Mouse (Mus musculus): Measurements from ENCODE around the gene Zc3h6.

The Zc3h6 gene

GRCm38 (mm10) chr2:128966641-128967580, at the start of gene Zc3h6:
Gene Zc3h6, plus strand, starts transcription at chr2:128967402.
- DNase-seq: peak; percentile 99 to 100

GRCm38 (mm10) chr2:128924799-128925198, 42.4 kb upstream of the Zc3h6 start:
- no peak for DNase-seq

GRCm38 (mm10) chr2:128928446-128928845, 38.8 kb upstream of the Zc3h6 start:
- no peak for DNase-seq

- no peak for DNase-seq
Measured at GRCm38 (mm10) chr2:128930704-128931103, 36.5 kb upstream of the Zc3h6 start.

- DNase-seq: no peak
Measured at GRCm38 (mm10) chr2:128936256-128936655, 30.9 kb upstream of the Zc3h6 start.

- DNase-seq: peak; percentile 98
Measured at GRCm38 (mm10) chr2:128943538-128944528, 23.4 kb upstream of the Zc3h6 start, which contains the start of gene Zc3h8. Gene Zc3h8, minus strand, starts transcription at chr2:128944077.

GRCm38 (mm10) chr2:128947962-128948588, 19.1 kb upstream of the Zc3h6 start:
- peak; percentile 37 to 59 for DNase-seq

GRCm38 (mm10) chr2:128954186-128954585, 13.0 kb upstream of the Zc3h6 start:
- no peak for DNase-seq

- no peak for DNase-seq
Measured at GRCm38 (mm10) chr2:128965505-128966105, 1.6 kb upstream of the Zc3h6 start.

GRCm38 (mm10) chr2:128966236-128966635, 966 bp upstream of the Zc3h6 start:
- DNase-seq: no peak

- DNase-seq: peak; percentile 86 to 87
Measured at GRCm38 (mm10) chr2:128967661-128968441, 649 bp downstream of the Zc3h6 start, which contains the start of gene Gm10762. Gene Gm10762, minus strand, starts transcription at chr2:128967725.

- peak in 1 of 2 experiments; percentile 20 for DNase-seq
Measured at GRCm38 (mm10) chr2:128968475-128969083, 1.4 kb downstream of the Zc3h6 start.

GRCm38 (mm10) chr2:128972301-128972700, 5.1 kb downstream of the Zc3h6 start:
- DNase-seq: no peak

- no peak for DNase-seq
Measured at GRCm38 (mm10) chr2:128975572-128975971, 8.4 kb downstream of the Zc3h6 start.

GRCm38 (mm10) chr2:128984746-128985145, 17.5 kb downstream of the Zc3h6 start:
- no peak for DNase-seq

GRCm38 (mm10) chr2:129004872-129005271, 37.7 kb downstream of the Zc3h6 start:
- peak in 1 of 2 experiments; percentile 26 for DNase-seq

- DNase-seq: no peak
Measured at GRCm38 (mm10) chr2:129006194-129006749, 39.1 kb downstream of the Zc3h6 start.

- peak; percentile 46 for DNase-seq
Measured at GRCm38 (mm10) chr2:129008867-129009266, 41.7 kb downstream of the Zc3h6 start.

- DNase-seq: no peak
Measured at GRCm38 (mm10) chr2:129020106-129020505, 52.9 kb downstream of the Zc3h6 start.

- no peak for DNase-seq
Measured at GRCm38 (mm10) chr2:129024820-129025219, 57.6 kb downstream of the Zc3h6 start.
